Mouse (Mus musculus): ENCODE results near the gene Dok5. TPM values are rescaled to one million over a fixed set of nuclear protein-coding genes. Genes with fewer than 3 reads are reported as not detected.

Dok5 gene
- polyA plus RNA-seq, 2 experiments from 2014 or later = not detected

- no peak for ATAC-seq
These were observed 71.4 kb downstream of the Dok5 start for GRCm38 (mm10) chr2:170802984-170803383.

DNA sequence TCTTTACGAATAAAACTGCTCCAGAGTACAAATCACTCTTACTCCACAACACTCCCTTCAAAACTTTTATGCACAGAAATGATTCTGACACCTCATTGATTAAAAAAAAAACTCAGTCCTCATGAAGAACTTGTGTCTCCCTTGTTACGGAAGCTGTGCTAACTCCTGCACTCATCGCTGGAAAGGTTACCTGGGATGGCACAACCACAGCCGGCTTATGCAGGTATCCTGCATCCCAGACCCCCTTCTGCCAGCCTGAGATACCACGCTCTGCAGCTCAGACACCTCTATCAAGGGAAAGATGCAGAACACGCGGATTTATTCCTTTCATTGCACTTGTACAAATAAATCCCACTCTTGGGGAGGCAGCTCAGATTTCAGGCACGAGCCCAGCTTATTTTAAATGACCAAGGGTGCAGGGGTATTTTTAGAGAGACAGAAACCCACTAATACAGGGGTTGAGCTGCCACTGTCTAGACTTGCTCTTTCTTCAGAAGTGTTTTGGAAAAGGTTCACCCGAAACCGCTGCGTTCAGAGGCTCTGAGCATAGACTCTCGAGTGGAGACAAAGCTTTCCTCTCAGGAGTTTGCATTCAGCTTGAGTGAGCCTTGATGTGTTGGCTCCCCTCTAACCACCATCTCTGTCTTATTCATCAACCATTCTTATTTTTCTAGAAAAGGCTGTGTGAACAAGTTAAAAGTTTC lies 76.1 kb downstream of the Dok5 start:
- no peak for ATAC-seq

- ATAC-seq = no peak
These were observed 76.7 kb downstream of the Dok5 start for GRCm38 (mm10) chr2:170808259-170808789.

DNA sequence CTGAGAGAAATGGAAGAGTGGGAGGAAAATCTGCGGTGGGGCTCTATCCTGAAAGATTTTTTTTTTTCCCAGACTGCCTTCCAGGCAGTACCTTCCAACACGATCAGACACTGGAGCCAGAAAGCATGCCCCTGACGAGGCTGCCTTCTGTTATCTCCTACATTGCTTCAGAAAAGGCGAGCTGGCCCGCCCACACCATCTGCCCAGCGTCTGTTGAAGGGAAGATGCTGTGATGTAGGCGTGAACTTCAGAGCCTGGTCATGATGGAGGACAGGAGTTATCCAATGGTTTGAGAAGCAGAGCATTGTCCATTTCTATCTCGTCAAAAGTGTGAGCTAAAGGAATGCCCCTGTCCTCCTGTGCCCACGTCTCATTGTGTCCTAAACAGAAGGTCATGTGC lies 79.7 kb downstream of the Dok5 start:
- no peak for ATAC-seq

DNA sequence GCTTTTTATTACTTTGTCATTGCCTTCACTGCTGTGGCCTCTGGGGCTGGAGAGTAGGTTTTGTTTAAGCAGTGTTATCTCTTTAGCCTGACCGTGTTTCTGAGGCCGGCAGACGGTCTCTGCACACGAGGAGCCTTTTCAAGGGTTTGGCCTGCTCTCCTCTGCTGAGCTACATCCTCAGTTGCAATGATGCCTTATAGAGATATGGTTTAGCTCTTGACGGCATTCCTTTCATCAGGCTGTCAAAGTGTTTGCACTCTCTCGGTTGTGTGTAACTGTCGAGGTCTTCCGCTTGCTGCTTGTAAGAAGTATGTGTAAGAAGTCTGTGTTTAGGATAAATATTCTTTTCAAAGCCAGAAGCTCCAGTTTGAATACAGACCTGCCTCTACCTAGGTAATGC lies 84.7 kb downstream of the Dok5 start:
- ATAC-seq = no peak

DNA sequence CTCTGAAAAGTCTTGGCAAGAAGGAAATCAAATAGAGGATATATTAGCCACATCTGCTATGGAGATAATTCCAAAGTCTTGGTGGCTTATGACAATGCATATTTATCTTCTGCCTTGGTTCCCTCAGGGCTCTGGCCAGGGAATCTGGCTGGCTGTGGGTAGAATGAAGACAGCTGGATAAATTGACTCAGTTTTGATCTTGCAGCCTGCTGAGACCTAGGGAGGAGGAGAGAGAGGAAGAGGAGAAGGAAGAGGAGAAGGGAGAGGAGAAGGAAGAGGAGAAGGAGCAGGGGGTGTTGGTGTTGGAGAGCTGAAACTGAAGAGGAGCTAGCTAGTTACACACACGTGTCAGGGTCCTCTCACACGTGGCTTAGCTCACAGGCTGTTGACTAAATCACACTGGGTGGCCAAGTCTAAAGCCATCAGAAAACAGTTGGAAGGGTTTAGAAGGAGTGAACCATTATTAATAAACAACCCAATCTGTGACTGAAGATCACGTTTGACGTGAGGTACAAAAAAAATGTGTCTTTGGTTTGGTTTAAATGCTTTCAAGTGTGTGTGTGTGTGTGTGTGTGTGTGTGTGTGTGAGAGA lies 85.6 kb downstream of the Dok5 start:
- no peak for ATAC-seq

DNA sequence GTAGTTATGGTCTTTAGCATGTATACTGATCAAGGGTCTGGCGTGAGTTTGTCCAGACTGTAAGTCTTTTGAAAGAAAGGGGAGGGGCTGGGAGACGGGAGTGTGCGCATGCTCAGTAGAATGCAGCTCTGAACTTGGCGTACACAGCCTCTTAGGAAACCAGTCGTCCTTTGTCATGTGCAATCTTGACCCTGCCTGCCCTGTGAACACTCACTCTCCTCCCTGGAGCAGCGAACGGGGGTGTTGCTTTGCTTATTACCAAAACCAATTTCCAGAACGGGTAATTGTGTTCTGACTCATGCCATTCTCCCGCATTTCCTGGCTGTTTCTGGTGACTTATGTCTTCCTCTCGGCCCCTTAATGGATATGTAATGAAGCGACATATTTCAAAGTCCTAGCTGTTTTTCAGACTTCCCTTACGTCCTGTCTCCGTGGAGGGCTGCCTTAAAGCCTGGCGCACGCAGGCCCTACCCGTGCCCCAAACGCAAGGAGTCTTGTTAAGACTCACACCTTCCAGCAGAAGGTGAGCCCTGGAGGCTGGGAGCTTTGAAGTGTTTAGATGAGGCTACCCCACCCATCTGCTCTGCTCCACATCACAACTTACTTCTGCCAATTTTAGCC lies 95.3 kb downstream of the Dok5 start:
- ATAC-seq = no peak

- ATAC-seq = no peak
These were observed 97.2 kb downstream of the Dok5 start for GRCm38 (mm10) chr2:170828757-170829156.

- ATAC-seq = no peak
These were observed 97.6 kb downstream of the Dok5 start for GRCm38 (mm10) chr2:170829191-170829611.

GRCm38 (mm10) chr2:170829988-170830387 lies 98.4 kb downstream of the Dok5 start:
- no peak for ATAC-seq

GRCm38 (mm10) chr2:170836862-170837261 lies 105.3 kb downstream of the Dok5 start:
- no peak for ATAC-seq

DNA sequence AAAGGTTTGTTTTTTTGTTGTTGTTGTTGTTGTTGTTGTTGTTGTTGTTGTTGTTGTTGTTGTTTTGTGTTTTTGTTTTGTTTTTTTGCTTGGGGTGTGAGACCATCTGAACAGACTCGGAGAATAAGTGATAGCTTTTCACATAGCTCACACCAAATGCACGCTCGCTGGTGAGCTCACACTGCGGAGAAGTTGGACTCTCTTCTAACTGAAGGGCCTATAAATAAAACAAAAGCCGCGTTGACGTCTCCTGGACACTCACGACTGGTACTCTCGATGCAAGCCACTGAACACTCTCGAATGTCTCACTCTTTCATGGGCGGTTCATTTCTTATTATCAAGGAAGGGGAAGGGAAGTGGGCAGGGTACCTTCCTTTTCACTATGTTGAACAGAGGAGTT lies 105.8 kb downstream of the Dok5 start:
- ATAC-seq = no peak

DNA sequence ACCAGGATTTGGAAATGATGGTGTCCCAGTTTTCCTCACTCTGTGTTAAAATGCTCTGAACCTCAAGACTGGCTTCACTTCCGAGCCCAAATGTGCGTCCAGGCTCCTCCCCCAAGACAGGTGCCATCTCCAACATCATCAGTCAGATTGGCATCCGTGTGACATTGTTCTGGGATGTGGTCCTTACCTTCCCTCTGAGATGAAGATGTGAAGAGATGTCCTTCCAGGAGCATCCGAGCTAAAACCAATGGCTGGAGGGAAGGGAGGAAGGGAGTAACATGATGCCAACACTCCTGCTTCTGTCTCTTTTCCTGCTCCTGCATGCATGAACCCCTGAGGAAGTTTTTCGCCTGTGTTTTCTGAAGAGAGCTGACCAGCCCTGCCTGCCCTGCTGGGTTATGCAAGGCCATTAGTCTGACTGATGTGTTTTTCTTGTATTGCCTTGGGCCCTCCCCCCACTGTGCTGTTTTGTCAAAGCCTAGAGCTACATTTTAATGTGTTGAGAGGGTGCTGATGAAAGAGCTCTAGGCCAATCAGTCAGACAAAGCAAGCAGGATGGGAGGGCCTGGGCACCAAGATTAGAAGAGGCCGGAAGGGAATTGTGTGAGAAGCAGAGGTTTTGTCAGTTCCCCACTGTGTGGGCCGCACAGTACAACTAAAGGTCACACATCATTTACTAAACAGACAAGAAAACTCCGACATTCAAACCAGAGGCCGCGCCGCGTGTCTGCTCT lies 106.4 kb downstream of the Dok5 start:
- no peak for ATAC-seq

DNA sequence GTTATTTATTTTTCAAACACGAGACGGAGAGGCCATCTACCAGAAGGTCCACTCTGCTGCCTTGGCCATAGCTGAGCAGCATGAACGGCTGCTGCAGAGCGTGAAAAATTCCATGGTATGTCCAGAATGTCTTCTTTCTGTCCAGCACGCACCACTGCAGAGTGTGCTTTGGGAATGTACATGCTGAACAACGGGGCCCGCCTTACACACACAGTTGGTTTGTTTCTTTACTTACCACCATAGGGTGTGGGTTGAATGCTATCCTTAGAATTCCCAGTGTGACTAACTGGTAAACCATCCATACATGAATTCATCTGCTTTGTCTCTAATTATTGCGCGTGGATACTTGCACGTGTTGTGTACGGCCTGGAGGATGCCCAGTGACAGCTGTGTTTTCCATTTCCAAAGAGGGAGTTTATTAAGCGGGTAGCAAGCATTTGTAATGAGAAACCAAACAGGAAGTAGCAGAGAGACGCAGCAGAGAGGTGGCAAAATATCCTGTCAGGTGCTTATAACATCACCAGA lies 109.9 kb downstream of the Dok5 start:
- no peak for ATAC-seq

DNA sequence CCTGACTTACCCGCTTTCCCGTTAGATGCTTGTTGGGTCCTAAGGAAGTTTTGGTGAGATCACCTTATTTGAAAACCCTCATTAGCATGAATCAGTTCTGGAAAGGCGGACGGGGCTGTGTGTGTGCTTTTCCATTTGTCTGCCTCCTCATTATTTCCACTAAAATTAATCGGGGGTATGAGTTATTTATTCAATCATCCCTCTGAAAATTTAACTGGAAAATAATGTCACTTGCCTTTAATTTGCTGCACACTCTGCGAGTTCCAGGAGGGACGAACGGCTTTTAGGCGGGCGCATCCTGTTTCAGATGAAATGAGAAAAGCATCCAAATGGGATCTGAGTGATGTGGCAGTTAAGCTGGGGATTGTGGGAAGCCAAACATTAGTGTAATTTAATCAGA lies 113.9 kb downstream of the Dok5 start:
- no peak for ATAC-seq

- no peak for ATAC-seq
These were observed 118.5 kb downstream of the Dok5 start for GRCm38 (mm10) chr2:170850058-170850457.

- ATAC-seq = no peak
These were observed 120.7 kb downstream of the Dok5 start for GRCm38 (mm10) chr2:170852337-170852736.

DNA sequence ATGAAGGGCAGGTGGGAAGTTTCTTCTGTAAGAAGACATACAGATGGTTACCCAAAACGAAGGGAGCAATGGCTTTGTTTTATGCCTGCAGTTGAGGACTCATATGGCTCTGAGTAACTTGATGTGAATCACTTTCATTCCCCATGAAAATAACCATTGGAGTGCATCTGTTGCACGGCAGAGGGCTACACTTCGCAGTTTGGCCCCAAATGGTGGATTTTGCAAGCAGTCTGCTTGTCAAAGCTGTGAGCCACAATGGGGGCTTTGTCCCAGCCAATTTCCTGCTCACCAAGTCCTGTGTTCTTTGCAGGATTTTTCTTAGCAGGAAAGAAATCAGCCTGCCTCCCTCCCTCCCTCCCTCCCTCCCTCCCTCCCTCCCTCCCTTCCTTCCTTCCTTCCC lies 123.6 kb downstream of the Dok5 start:
- no peak for ATAC-seq

DNA sequence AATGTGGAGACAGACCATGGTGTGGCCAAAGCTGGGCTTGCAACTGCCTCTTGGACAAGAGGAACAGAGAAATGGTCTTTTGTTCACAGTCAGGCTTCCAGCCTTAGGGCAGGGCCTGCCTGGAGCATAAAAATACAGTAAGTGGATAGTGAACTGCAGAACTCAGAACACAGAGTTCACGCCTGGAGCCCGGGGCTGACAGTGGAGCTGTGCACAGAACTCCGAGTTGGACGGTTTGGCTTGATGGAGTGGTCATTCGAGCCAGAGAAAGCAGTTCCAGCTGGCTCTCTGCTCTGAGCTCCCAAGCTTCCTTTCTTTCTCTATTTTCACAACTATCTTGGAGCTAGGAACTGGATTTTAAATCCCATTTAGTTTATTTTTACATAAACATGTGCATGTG lies 124.5 kb downstream of the Dok5 start:
- ATAC-seq = no peak

DNA sequence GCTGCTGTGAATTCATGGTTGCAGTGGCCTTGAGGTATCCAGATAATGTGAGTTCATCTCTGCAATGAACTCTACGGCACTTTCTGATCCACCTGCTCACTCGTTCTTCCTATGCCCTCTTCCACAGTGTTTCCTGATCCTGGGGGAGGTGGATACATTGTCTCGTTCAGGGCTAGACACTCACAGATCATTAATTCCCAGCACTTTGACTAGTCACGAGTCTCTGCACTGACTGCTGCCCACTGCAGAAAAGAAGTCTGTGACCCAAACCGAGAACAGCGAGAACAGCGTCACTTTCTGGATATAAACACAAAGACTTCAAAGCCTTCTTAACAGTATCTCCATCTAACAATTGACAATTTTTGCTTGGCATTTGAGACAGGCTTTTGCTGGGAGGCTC lies 125.9 kb downstream of the Dok5 start:
- ATAC-seq = no peak

- ATAC-seq = no peak
These were observed 127.0 kb downstream of the Dok5 start for GRCm38 (mm10) chr2:170858640-170859039.

GRCm38 (mm10) chr2:170860576-170860975 lies 129.0 kb downstream of the Dok5 start:
- ATAC-seq = no peak

GRCm38 (mm10) chr2:170862799-170863198 lies 131.2 kb downstream of the Dok5 start:
- ATAC-seq = no peak
